Mouse (Mus musculus) forebrain, embryonic 16.5 days (tissue): ENCODE results near the gene Hsh2d. TPM values are rescaled to one million over a fixed set of nuclear protein-coding genes. Genes with fewer than 3 reads are reported as not detected.
A peak's percentile ranks its signal among the peaks of the same experiment; 100 is the strongest.

Source experiments
- ATAC-seq: fragments of 200-750 bp; cut with Nextera tagmentation; 2 replicates; pipeline ENCODE4 v1.8.0; 2017; ENCODE audit warnings: mild to moderate bottlenecking, moderate library complexity
- H3K27ac ChIP-seq: fragments of 300-500 bp; sonication (generic); 2 replicates; pipeline ENCODE4 v1.5.1; 2014; ENCODE audit warnings: low read length, control low read depth
- H3K27me3 ChIP-seq: fragments of 300-500 bp; sonication (generic); replicated peaks from 2 replicates; pipeline ENCODE4 v1.6.1; 2014; ENCODE audit warnings: low read length; ENCODE audit not compliant: control insufficient read depth, insufficient read depth
- H3K36me3 ChIP-seq: fragments of 300-500 bp; sonication (generic); 2 replicates; pipeline ENCODE4 v1.6.1; 2014; ENCODE audit not compliant: control insufficient read depth, insufficient read depth
- H3K4me1 ChIP-seq: fragments of 300-500 bp; sonication (generic); replicated peaks from 2 replicates; pipeline ENCODE4 v1.6.1; 2014; ENCODE audit warnings: low read length; ENCODE audit not compliant: control insufficient read depth, insufficient read depth
- H3K4me2 ChIP-seq: fragments of 300-500 bp; sonication (generic); 2 replicates; pipeline ENCODE4 v1.6.1; 2014; ENCODE audit warnings: mild to moderate bottlenecking, low read length, control low read depth
- H3K4me3 ChIP-seq: fragments of 300-500 bp; sonication (generic); replicated peaks from 2 replicates; pipeline ENCODE4 v1.5.1; 2014; ENCODE audit warnings: mild to moderate bottlenecking, low read length, control low read depth
- H3K9ac ChIP-seq: fragments of 300-500 bp; sonication (generic); replicated peaks from 2 replicates; pipeline ENCODE4 v1.6.1; 2014; ENCODE audit warnings: low read depth, low read length, control low read depth
- H3K9me3 ChIP-seq: fragments of 300-500 bp; sonication (generic); 2 replicates; pipeline ENCODE4 v1.6.1; 2016; ENCODE audit warnings: low read length; ENCODE audit not compliant: control insufficient read depth
- WGBS: fragments of 180-500 bp; shearing (Covaris S2); extraction: QIAGEN DNeasy Blood & Tissue Kit; methylation state at CpG from one replicate; pipeline ENCODE4 v1.1.7; 2014; 5-methylcytosine and 5-hydroxymethylcytosine counted together
- polyA plus RNA-seq: library from polyadenylated mRNA; unstranded; fragments of >200 nt; fragmentation: Nextera tagmentation; extraction: Ambion mirVana; gene quantifications from 2 replicates; pipeline ENCODE4 v1.2.1, GENCODE M21; 2015

The Hsh2d gene
- polyA plus RNA-seq, 1 experiment from 2014 or later: not detected

DNA sequence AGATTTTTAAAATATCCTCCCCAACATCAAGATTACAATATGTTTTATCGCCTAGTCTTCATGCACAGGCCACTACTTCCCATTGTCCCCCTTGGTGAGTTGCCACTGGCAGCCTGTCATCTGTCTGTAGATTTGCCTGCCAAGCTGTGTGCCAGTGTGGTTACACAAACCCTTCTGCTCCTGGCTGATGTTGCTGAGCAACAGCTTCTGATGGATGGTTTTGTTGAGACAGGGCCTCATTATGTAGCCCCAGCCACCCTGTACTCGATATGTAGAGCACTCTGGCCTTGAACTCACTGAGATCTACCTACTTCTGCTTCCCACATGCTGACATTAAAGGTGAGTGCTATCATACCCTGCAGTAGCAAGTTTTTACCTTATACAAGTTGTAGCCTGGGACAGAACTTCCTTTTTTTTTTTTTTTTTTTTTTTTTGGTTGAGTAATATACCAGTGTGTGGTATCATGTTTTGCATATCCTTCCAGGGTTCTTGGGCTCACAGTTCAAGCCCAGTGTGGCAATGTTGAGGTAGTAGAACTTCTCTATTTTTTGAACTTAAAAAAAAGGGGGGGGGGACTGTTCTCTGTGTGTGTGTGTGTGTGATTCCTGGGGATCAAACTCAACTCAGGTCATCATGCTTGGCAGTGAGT is 5.8 kb upstream of the Hsh2d start:
- H3K27me3 ChIP-seq: no peaks in the 10 kb centered on the region
- H3K27ac ChIP-seq: no peak overlapping the region
- peaks cover 16% of the 10 kb centered on the region for H3K36me3 ChIP-seq
- H3K9me3 ChIP-seq: no peaks in the 10 kb centered on the region
- H3K9ac ChIP-seq: no peak overlapping the region
- 39% methylated on average over 2 of the region's 2 CpGs for WGBS
- H3K4me3 ChIP-seq: no peak overlapping the region
- 0 out of 2 replicates have a peak, but pooled peaks cover 2% of the 10 kb centered on the region for H3K4me1 ChIP-seq
- ATAC-seq: peak; percentile 73
- H3K4me2 ChIP-seq: no peak overlapping the region

DNA sequence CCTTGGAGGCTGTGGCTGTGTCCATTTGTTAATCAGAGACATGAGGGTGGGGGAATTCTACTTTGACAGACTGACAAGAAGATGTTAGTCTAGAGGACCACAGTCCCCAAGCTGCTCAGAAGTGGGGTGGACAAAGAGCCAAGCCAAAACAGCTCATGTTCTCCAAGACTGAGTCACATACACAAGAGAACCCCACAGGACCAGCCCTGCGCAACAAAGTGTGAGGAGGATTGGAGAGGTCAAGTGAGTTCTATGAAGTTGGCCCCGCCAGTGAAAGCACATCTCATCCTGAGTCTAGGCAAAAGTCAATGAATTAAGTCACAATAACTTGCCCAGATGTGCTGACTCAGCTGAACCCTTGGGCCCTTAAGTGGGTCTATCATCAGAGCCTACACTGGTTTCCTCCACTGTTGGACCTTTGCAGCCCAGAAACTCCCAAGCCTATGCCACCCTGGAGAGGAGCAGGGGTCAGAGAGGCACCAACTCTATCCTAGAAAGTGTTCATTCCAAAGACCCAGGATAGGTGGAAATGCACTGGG is 1.6 kb upstream of the Hsh2d start:
- H3K4me2 ChIP-seq: no peak overlapping the region
- 0 out of 2 replicates have a peak, but pooled peaks cover 2% of the 10 kb centered on the region for H3K4me1 ChIP-seq
- no peaks in the 10 kb centered on the region for H3K36me3 ChIP-seq
- H3K9ac ChIP-seq: no peak overlapping the region
- WGBS: 82% methylated on average over 2 of the region's 2 CpGs
- no peak overlapping the region for H3K27ac ChIP-seq
- no peaks in the 10 kb centered on the region for H3K9me3 ChIP-seq
- H3K4me3 ChIP-seq: no peak overlapping the region
- H3K27me3 ChIP-seq: no peaks in the 10 kb centered on the region
- no peak for ATAC-seq

DNA sequence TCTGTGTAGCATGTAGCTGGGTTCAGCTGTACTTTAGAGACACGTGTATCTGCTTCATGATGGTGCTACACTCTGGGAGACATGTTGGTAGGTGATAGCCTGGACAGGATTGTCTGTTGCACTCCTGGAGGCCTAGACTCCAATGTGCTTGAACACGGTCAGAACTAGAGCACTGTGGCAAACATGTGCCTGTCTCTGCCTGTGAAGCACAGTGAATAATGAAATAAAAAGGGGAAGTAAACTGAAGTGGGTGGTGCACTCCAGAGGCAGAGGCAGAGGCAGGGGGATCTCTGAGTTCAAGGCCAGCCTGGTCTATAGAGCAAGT is 739 bp downstream of the Hsh2d start:
- WGBS: 86% methylated on average over 2 of the region's 2 CpGs
- Histone ChIP-seq H3K4me1 (no peaks in the 10 kb centered on the region), H3K9ac (no peak overlapping the region), H3K4me2 (no peak overlapping the region), H3K27me3 (no peaks in the 10 kb centered on the region), H3K4me3 (no peak overlapping the region), H3K27ac (no peak overlapping the region), H3K36me3 (no peaks in the 10 kb centered on the region), H3K9me3 (no peaks in the 10 kb centered on the region)
- no peak for ATAC-seq

DNA sequence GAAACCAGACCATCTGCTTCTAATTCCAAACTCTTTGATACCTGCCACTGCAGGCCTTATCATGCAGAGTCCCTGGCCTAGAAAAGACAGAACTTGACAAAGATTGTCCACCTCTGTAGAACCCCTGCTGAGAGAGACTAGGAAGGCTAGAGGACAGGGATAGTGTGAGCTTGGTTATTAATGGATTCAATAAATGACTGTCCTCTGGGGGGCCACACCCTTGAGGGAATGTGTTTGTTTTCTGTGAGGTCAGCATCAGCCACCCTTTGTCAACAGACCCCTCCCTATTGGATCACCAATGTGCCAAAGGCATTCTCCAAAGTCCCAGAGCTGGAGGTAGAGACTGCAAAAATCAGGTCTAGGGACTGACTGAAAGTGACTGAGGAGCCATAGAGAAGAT is 2.6 kb downstream of the Hsh2d start:
- H3K9ac ChIP-seq: no peak overlapping the region
- no peak for ATAC-seq
- H3K9me3 ChIP-seq: no peaks in the 10 kb centered on the region
- H3K4me3 ChIP-seq: no peak overlapping the region
- no peaks in the 10 kb centered on the region for H3K4me1 ChIP-seq
- no peaks in the 10 kb centered on the region for H3K27me3 ChIP-seq
- H3K4me2 ChIP-seq: no peak overlapping the region
- H3K27ac ChIP-seq: no peak overlapping the region
- H3K36me3 ChIP-seq: no peaks in the 10 kb centered on the region

DNA sequence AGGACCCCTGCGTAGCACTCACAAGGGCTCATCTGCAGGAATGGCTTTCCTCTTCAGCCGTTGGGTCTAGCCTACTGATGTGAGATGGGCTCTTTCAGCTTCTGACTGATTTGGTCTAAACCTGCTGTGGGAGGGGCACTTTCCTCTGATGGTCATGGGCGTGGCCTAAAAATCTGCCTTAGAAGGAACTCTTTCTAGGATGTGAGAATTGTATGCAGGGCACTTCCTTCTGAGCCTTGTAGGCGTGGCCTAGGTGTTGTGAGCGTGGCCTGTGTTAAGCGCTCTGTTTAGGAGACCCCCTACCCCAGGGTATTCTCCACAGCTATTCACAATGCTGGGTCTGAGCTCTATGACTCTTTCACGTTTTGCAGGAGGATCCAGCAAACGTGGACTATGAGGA is 8.6 kb downstream of the Hsh2d start:
- Histone ChIP-seq H3K9ac (no peak overlapping the region), H3K36me3 (no peaks in the 10 kb centered on the region), H3K27ac (no peak overlapping the region), H3K9me3 (peaks cover 8% of the 10 kb centered on the region), H3K4me3 (no peak overlapping the region), H3K4me2 (no peak overlapping the region), H3K4me1 (no peaks in the 10 kb centered on the region), H3K27me3 (no peaks in the 10 kb centered on the region)
- no peak for ATAC-seq
- 68% methylated on average over 8 of the region's 8 CpGs for WGBS

DNA sequence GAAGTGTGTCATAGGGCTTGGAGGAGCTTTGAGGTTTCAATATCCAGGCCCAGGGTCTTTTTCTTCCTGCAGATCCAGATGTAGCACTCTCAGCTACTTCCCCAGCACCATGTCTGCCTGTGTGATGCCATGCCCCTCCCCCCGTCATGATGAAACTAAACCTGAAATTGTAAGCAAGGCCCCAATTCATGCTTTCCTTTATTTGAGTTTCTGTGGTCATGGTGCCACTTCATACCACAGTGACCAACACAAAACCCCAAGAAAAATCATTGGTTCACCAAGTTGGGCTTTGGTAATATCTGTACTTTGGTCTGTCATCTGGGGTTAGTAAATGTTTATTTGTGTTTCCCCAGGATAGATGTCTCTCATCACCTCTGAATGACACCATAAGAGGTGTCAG is 19.1 kb downstream of the Hsh2d start:
- Histone ChIP-seq H3K9me3 (peaks cover 3% of the 10 kb centered on the region), H3K4me2 (no peak overlapping the region), H3K27me3 (no peaks in the 10 kb centered on the region), H3K27ac (no peak overlapping the region), H3K4me1 (no peaks in the 10 kb centered on the region), H3K9ac (no peak overlapping the region), H3K4me3 (no peak overlapping the region), H3K36me3 (no peaks in the 10 kb centered on the region)
- 76% methylated on average over 1 of the region's 1 CpGs for WGBS
- ATAC-seq: no peak

DNA sequence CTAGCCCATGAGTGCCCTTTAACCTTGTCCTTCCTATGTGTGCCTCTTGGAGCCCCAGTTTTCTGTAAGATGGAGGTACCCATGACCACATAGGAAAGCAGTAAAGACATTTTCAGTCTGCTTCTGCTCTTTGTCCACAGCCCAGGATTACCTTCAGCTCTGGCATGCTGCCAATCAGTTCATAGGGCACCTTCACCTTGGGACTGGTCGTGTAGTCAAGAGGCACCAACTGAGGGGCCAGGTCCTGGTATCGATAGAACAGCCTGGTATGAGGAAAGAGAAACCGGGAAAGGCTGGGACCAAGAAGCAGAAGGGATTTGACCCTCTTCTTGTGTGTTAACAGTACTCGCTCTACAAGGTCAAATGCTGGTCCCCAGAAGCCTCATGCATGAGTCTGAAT is 20.8 kb downstream of the Hsh2d start:
- 80% methylated on average over 4 of the region's 4 CpGs for WGBS
- no peak overlapping the region for H3K4me2 ChIP-seq
- no peak overlapping the region for H3K9ac ChIP-seq
- no peak overlapping the region for H3K27ac ChIP-seq
- H3K36me3 ChIP-seq: no peaks in the 10 kb centered on the region
- no peaks in the 10 kb centered on the region for H3K4me1 ChIP-seq
- H3K9me3 ChIP-seq: no peaks in the 10 kb centered on the region
- no peak for ATAC-seq
- no peak overlapping the region for H3K4me3 ChIP-seq
- H3K27me3 ChIP-seq: no peaks in the 10 kb centered on the region

DNA sequence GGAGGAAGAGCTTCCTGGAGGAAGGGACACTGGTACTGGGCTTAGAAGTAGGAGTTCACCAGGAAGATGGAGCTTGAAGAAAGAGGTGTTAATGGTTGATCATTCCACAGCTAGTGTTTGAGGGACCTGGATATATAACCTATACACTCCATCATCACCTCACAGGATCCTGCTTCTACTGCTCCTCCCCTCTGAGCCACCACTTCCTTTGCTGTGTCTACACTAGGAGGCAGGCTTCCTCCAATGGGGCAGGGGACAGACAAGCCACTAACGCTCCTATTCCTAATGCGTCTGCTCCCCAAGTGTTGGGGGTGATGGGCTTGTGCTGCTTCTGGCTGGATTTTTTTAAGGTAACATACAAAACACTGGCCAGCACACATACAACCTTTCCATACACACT is 21.3 kb downstream of the Hsh2d start:
- no peak overlapping the region for H3K9ac ChIP-seq
- H3K4me3 ChIP-seq: no peak overlapping the region
- H3K27me3 ChIP-seq: no peaks in the 10 kb centered on the region
- ATAC-seq: no peak
- H3K27ac ChIP-seq: no peak overlapping the region
- WGBS: 54% methylated on average over 2 of the region's 2 CpGs
- H3K9me3 ChIP-seq: no peaks in the 10 kb centered on the region
- H3K36me3 ChIP-seq: no peaks in the 10 kb centered on the region
- no peaks in the 10 kb centered on the region for H3K4me1 ChIP-seq
- H3K4me2 ChIP-seq: no peak overlapping the region

DNA sequence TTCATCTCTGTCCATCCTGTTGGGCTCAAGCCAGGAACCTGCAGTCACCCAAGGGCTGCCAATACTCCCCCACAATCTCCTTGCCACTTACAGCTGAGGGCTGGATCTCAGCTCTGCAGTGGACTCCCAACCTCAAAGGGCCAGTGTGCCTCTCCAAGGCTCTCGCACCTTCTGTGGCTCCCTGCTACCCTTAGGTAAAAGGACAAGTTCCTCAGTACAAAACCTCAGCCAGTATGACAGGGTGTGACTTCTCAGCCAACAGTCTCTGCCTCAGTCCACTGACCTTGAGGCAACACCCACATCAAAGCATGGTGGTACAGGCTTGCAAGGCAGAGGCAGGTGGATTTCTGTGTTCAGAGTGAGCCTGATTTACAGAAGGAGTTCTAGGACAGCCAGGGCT is 22.4 kb downstream of the Hsh2d start:
- 87% methylated on average over 1 of the region's 1 CpGs for WGBS
- ATAC-seq: no peak
- H3K4me3 ChIP-seq: no peak overlapping the region
- no peaks in the 10 kb centered on the region for H3K4me1 ChIP-seq
- no peak overlapping the region for H3K4me2 ChIP-seq
- H3K9ac ChIP-seq: no peak overlapping the region
- H3K9me3 ChIP-seq: no peaks in the 10 kb centered on the region
- H3K27me3 ChIP-seq: no peaks in the 10 kb centered on the region
- no peak overlapping the region for H3K27ac ChIP-seq
- no peaks in the 10 kb centered on the region for H3K36me3 ChIP-seq

DNA sequence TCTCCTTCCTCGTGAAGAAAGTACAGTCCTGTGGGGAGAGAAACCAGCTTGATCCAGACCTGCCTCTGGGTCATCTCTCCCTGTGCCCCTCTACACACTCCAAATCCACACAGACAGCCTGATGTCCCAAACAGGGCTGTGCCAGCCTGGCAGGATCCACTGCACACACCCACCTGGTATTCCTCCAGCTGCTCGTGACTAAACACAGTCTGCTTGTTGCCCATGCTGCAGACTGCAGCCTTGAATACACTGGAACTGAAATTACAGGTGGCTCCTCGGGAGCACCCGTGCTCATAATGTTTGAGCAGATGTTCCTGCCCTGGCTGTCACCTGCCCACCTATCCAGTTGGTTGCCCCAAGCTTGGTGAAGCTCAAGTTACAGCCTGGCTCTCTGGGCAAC is 23.3 kb downstream of the Hsh2d start, which contains the start of gene Cib3:
Gene Cib3, minus strand, starts transcription at position 87 of the 400 bp plus-strand sequence.
- no peak within 1 kb of the TSS for H3K4me3 ChIP-seq
- no peaks in the 10 kb centered on the region for H3K27me3 ChIP-seq
- WGBS: 57% methylated on average over 4 of the region's 4 CpGs
- no peak for ATAC-seq
- no peak within 1 kb of the TSS for H3K4me2 ChIP-seq
- no peaks in the 10 kb centered on the region for H3K36me3 ChIP-seq
- no peak within 1 kb of the TSS for H3K9ac ChIP-seq
- no peak within 1 kb of the TSS for H3K27ac ChIP-seq
- H3K4me1 ChIP-seq: no peaks in the 10 kb centered on the region
- no peaks in the 10 kb centered on the region for H3K9me3 ChIP-seq
